Mouse (Mus musculus) embryo, embryonic 9.5 days (tissue): ENCODE results near the gene Dennd1a.
A peak's percentile ranks its signal among the peaks of the same experiment; 100 is the strongest.

Experiments used
- DNase-seq: peaks from one replicate; pipeline ENCODE4 v3.0.0-alpha.2; 2017; ENCODE audit errors: extremely low spot score

Gene Dennd1a

GRCm38 (mm10) chr2:37883214-37883613, 404.0 kb downstream of the Dennd1a start:
- no peak for DNase-seq

- no peak for DNase-seq
These were observed 405.8 kb downstream of the Dennd1a start for GRCm38 (mm10) chr2:37881262-37881913.

GRCm38 (mm10) chr2:37879697-37880096, 407.5 kb downstream of the Dennd1a start:
- no peak for DNase-seq

GRCm38 (mm10) chr2:37872791-37873190, 414.4 kb downstream of the Dennd1a start:
- DNase-seq, result no peak

- DNase-seq, result no peak
These were observed 417.6 kb downstream of the Dennd1a start for GRCm38 (mm10) chr2:37869628-37870027.

GRCm38 (mm10) chr2:37867387-37867786, 419.8 kb downstream of the Dennd1a start:
- DNase-seq, result no peak

- no peak for DNase-seq
These were observed 429.7 kb downstream of the Dennd1a start for GRCm38 (mm10) chr2:37857472-37857871.

GRCm38 (mm10) chr2:37856955-37857354, 430.2 kb downstream of the Dennd1a start:
- DNase-seq, result no peak

GRCm38 (mm10) chr2:37855226-37855625, 432.0 kb downstream of the Dennd1a start:
- no peak for DNase-seq

- no peak for DNase-seq
These were observed 433.2 kb downstream of the Dennd1a start for GRCm38 (mm10) chr2:37853878-37854435.

- no peak for DNase-seq
These were observed 436.6 kb downstream of the Dennd1a start for GRCm38 (mm10) chr2:37850626-37851025.

- DNase-seq, result no peak
These were observed 437.8 kb downstream of the Dennd1a start for GRCm38 (mm10) chr2:37849357-37849756.

GRCm38 (mm10) chr2:37842719-37843118, 444.5 kb downstream of the Dennd1a start:
- DNase-seq, result peak; percentile 40

GRCm38 (mm10) chr2:37842151-37842569, 445.0 kb downstream of the Dennd1a start:
- DNase-seq, result peak; percentile 54

- no peak for DNase-seq
These were observed 447.3 kb downstream of the Dennd1a start for GRCm38 (mm10) chr2:37839922-37840321.

GRCm38 (mm10) chr2:37838202-37838984, 448.8 kb downstream of the Dennd1a start:
- no peak for DNase-seq

GRCm38 (mm10) chr2:37837542-37837941, 449.6 kb downstream of the Dennd1a start:
- no peak for DNase-seq

- no peak for DNase-seq
These were observed 450.3 kb downstream of the Dennd1a start for GRCm38 (mm10) chr2:37836926-37837325.

- DNase-seq, result no peak
These were observed 454.9 kb downstream of the Dennd1a start for GRCm38 (mm10) chr2:37832253-37832652.

- no peak for DNase-seq
These were observed 457.4 kb downstream of the Dennd1a start for GRCm38 (mm10) chr2:37829758-37830275.

GRCm38 (mm10) chr2:37823826-37824225, 463.4 kb downstream of the Dennd1a start:
- DNase-seq, result no peak

- no peak for DNase-seq
These were observed 465.1 kb downstream of the Dennd1a start for GRCm38 (mm10) chr2:37822122-37822521.
